Mouse (Mus musculus) retina, embryonic 14.5 days (tissue): ENCODE results near the gene Kcnq4.

ENCODE experiments used
- DNase-seq: peaks from one replicate; pipeline ENCODE4 v3.0.0-alpha.2; 2015; ENCODE audit warnings: low spot score

The Kcnq4 gene

GRCm38 (mm10) chr4:120747941-120748866, at the start of gene Kcnq4:
Gene Kcnq4, minus strand, starts transcription at chr4:120748612.
- DNase-seq: peak; percentile 21

GRCm38 (mm10) chr4:120796687-120797086, 48.3 kb upstream of the Kcnq4 start:
- no peak for DNase-seq

DNA sequence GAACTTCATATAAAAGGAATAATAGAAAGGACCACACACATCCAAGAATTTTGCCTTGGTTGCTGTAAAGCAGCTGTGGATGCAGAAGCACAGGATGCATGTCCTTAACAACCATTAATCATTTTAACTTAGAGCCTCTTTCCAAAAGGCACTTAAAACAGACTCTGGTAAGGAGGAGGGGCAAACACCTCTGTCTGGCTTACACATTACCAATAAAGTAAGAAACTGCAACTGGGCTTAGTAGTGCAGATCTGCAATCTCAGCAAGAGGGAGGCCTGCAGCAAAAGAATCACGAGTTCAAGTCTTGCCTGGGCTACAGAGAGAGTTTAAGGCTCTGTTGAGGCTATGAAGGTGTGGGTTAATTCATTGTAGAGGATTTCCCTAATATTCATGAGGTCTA, 47.2 kb upstream of the Kcnq4 start:
- no peak for DNase-seq

DNA sequence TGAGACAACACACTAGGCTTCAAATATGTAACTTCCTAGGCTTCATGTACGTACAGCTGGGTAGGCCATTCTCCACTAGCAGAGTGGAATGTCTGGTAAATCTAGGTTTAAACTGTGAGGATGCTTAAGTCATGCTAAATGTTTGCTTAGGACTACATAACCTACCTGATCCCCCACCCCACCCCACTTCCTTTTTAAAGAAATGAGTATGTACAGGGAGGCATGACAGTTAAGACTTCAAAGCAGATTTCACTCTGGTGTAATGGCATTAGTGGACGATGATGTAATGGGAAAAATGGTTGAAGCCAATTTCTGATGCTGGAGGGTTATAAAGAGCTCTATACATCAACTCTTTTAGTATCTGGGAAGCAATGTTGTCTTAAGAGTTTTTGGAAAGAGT, 44.5 kb upstream of the Kcnq4 start:
- DNase-seq: no peak

- no peak for DNase-seq
These were observed 41.6 kb upstream of the Kcnq4 start for GRCm38 (mm10) chr4:120790027-120790426.

- DNase-seq: no peak
These were observed 7.4 kb upstream of the Kcnq4 start for GRCm38 (mm10) chr4:120755801-120756200.

DNA sequence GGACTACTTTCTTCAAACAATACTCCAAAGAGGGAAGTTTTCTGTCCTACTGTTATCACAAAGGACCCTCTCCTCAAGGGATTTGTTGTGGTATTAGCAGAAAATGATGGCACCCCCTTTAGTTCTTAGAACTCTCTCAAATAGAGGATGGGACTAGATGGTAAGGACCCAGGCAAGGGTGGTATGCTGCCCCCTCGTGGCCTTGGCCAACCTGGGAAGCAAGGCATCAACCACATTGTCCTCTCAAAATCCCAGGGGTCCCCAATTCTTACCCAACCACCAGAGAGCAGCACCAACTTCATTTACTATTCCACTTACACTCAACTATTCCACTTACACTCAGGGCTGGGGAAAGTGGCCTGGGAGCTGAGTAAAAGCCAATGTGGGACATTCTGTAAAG, 6.9 kb upstream of the Kcnq4 start:
- peak; percentile 85 for DNase-seq

GRCm38 (mm10) chr4:120749601-120750000, 1.2 kb upstream of the Kcnq4 start:
- no peak for DNase-seq

DNA sequence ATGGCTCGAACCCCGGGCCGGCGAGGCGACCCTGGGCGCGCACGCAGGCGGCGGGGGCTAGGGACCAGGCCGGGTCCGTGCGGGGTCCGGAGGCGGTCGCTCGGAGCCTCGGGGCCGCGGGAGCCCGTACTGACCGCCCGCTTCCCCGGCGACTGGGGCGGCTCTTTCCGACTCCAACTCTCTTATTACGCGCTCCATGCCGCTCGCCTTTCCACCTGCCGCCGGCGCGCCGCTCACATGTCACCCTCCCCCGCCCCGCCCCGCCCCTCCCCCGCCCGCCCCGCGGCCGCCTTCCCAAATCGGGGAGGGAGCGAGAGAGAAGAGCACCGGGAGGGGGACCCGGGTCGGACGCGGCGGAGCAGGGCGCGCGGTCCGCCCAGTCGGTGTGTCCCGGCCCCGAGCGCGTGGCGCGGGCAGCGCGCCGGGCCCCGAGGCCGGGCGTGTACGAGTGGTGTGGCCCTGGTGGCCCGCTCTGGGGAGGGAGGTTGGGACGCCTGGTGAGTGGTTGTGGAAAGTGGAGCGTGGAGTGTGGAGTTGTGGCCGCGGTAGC, 1.1 kb downstream of the Kcnq4 start:
- DNase-seq: peak; percentile 37

- peak; percentile 37 for DNase-seq
These were observed 1.8 kb downstream of the Kcnq4 start for GRCm38 (mm10) chr4:120746552-120747150.

- DNase-seq: peak; percentile 21
These were observed 2.5 kb downstream of the Kcnq4 start for GRCm38 (mm10) chr4:120745731-120746551.

GRCm38 (mm10) chr4:120743636-120744035, 4.8 kb downstream of the Kcnq4 start:
- DNase-seq: no peak

GRCm38 (mm10) chr4:120741303-120741702, 7.1 kb downstream of the Kcnq4 start:
- DNase-seq: no peak

DNA sequence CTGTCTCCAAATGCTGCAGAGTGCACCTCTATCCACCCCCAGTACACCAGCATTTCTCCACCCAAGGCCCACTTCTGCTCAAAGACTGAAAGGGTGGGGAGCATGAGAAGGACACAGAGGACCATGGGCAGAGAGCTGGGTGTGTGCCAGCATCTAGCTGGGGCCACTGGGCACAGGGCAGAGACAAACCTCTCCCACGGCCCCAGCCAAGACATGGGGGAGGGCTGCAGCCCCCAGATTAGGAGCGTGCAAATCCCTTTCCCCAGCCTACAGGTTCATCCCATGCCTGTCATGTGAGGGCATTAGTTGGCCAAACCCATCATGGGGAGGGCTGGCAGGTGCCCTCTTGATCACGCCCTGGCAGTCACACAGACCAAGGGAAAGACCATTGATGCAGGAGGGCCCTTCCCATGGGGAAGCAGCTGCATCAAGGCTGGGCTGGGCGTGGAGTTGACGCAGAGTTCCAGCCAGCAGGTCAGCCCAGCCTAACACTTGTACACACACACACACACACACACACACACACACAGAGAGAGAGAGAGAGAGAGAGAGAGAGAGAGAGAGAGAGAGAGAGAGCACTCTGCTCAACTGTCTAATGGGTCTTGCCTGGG, 14.3 kb downstream of the Kcnq4 start:
- no peak for DNase-seq

- DNase-seq: no peak
These were observed 15.7 kb downstream of the Kcnq4 start for GRCm38 (mm10) chr4:120732737-120733136.

GRCm38 (mm10) chr4:120731030-120731644, 17.3 kb downstream of the Kcnq4 start:
- peak; percentile 79 for DNase-seq

DNA sequence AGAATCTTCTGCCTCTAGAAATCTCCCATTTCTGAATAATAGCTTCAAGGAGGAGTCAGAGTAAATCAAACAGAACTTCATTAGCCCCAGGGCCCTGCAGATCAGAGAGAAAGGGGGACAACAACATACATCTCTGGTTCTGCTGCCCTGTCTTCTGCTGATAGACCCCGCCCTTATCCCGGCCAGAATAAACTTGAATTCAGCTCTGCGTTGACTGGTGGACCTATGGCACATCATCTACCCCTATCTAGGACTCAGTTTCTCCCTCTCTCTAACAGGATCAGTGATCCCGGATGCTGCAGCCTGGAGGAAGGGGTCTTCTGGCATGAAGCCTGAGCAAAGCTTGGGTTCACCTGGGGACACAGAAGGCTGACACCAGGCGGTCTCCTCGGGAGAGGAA, 17.8 kb downstream of the Kcnq4 start:
- DNase-seq: no peak

DNA sequence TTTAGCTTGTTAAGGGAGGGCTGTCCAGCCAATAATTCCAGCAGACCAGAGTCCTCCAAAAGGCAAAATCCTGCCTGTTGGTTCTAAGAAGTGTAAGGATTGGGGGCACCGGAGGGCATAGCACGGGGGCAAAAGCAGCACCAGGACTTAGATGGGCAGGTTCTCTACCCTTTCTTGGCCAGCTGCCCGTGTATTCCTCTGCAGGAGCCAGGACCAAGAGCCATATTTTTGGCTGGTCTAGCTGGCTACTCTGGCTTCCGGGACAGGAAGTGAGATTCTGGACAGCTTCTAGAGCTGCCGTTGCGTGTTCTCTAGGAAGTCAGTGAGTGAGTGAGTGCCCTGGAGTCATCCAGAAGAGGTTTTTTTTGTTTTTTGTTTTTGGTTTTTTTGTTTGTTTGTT, 18.3 kb downstream of the Kcnq4 start:
- DNase-seq: no peak

GRCm38 (mm10) chr4:120729441-120729840, 19.0 kb downstream of the Kcnq4 start:
- no peak for DNase-seq

DNA sequence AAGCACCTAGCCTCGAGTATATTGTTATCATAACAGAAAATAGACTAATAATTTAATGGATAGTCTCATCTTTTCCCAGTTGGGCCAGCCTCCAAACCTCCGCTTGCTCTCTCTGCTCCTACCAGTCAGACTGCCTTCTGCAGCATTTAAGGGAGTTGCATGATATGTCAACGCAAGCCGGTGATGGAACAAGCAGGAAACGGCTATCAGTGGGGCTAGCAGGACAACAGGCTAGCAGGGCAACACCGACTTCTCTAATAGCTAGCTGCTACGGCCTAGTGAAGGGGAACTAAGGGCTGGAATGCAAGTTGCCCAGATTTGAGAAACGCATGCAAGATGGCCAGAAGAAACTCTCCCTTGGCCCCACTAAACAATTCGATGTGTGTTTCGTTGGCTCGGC, 20.6 kb downstream of the Kcnq4 start:
- DNase-seq: no peak

DNA sequence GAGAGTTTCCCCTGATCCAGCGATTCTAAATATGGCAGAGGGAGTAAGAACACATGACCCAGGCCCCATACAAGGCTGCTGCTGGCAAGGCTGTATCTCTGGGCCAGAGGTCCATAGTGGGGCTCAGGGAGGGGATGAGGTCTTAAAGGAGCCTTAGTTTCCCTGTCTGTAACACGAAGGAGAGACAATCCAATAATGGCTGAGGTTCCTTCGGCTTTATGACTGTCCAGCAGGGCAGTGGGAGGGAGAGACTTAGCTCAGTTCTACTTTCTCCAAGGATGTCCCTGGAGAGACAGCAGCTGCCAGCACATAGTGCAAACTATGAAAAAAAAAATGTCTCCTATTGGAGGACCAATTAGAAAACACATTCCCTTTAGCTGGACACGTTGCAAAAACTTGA, 22.2 kb downstream of the Kcnq4 start:
- no peak for DNase-seq
